Mouse (Mus musculus): ENCODE results near the gene Cul3. TPM values are rescaled to one million over a fixed set of nuclear protein-coding genes. Genes with fewer than 3 reads are reported as not detected.

Cul3 gene
- polyA plus RNA-seq, 1 experiment from 2014 or later, result 63.1 TPM

DNA sequence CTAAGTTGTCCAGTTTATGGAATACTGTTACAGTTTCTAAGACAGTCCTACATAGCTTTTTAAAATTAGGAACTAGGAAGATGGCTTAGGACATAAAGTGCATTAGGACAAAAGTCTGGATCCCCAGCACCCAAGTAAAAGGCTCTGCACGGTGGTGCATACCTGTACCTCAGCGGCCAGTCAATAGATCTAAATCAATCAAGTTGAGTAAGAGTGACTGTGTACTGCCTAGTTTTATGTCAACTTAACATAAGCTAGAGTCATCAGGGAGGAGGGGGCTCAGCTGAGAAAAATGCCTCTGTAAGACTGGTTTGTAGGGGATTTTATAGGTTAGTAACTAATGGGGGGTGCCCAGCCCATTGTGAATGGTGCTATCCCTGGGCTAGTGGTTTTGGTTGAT lies 9.3 kb downstream of the Cul3 start:
- ATAC-seq, result no peak
- Histone ChIP-seq H3K4me3 (ENCODE audit: low read depth, low read length) (no peak overlapping the region), H3K9ac (ENCODE audit: low read length) (no peak overlapping the region), H3K9me3 (replicated peaks; ENCODE audit: control insufficient read depth, low read length) (no peaks in the 10 kb centered on the region), H3K27me3 (replicated peaks; ENCODE audit: control insufficient read depth, insufficient read depth, low read length) (no peaks in the 10 kb centered on the region), H3K4me1 (ENCODE audit: control insufficient read depth, insufficient read depth, low read length) (peaks cover 9% of the 10 kb centered on the region; the same call in 1 of the 2 replicates), H3K4me2 (ENCODE audit: low read length) (no peak overlapping the region), H3K27ac (ENCODE audit: low read depth, low read length) (no peak overlapping the region), H3K36me3 (ENCODE audit: control insufficient read depth, insufficient read depth, low read length) (no peaks in the 10 kb centered on the region)
- no peak for DNase-seq (ENCODE audit: low spot score)
- 90% methylated on average over 2 of the region's 2 CpGs for WGBS

DNA sequence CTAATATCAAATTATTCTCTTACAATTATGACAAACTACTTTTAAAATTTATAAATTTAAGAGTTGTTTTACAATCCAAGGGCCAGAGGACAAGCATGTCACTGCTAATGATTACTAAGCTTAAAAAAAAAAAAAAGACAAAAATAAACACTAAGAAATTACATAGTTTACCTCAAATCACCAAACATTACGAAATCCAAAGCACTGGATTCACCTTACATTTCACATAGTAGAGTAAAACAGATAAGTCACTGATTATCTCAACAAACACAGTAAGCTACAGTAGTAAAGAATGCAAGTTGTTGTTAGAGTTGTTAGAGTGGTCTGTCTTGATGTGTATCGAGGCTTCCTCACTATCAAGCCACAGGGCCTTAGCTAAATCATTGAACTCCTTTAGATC lies 14.5 kb downstream of the Cul3 start:
- Histone ChIP-seq H3K27ac (ENCODE audit: low read depth, low read length) (no peak overlapping the region), H3K9ac (ENCODE audit: low read length) (no peak overlapping the region), H3K36me3 (ENCODE audit: control insufficient read depth, insufficient read depth, low read length) (no peaks in the 10 kb centered on the region), H3K4me1 (ENCODE audit: control insufficient read depth, insufficient read depth, low read length) (no peaks in the 10 kb centered on the region), H3K9me3 (replicated peaks; ENCODE audit: control insufficient read depth, low read length) (no peaks in the 10 kb centered on the region), H3K4me3 (ENCODE audit: low read depth, low read length) (no peak overlapping the region), H3K27me3 (replicated peaks; ENCODE audit: control insufficient read depth, insufficient read depth, low read length) (no peaks in the 10 kb centered on the region), H3K4me2 (ENCODE audit: low read length) (no peak overlapping the region)
- 94% methylated on average over 2 of the region's 2 CpGs for WGBS
- DNase-seq (ENCODE audit: low spot score) (no peak), ATAC-seq (no peak)

DNA sequence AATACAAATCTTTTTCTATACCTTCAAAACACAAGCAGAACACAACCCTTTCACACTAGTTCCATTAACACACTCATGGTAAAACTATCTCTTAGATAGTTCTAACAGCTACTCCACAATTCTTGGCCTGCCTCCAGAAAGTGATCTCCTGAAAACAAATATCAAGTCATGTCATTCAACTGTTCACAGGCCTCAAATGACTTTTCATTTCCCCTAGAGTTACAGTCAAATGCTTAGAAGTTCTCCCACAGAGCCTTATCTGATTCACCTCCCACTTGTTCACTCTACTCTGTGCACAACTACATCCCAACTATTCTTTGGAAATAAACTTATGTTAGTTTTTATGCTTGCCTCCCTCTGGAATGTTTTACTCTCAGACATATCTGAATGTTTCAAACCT lies 15.9 kb downstream of the Cul3 start:
- H3K4me2 ChIP-seq (ENCODE audit: low read length), result no peak overlapping the region
- H3K4me3 ChIP-seq (ENCODE audit: low read depth, low read length), result no peak overlapping the region
- ATAC-seq, result no peak
- no peak for DNase-seq (ENCODE audit: low spot score)
- no peaks in the 10 kb centered on the region for H3K4me1 ChIP-seq (ENCODE audit: control insufficient read depth, insufficient read depth, low read length)
- no peak overlapping the region for H3K27ac ChIP-seq (ENCODE audit: low read depth, low read length)
- H3K9me3 ChIP-seq (replicated peaks; ENCODE audit: control insufficient read depth, low read length), result no peaks in the 10 kb centered on the region
- no peaks in the 10 kb centered on the region for H3K36me3 ChIP-seq (ENCODE audit: control insufficient read depth, insufficient read depth, low read length)
- no peak overlapping the region for H3K9ac ChIP-seq (ENCODE audit: low read length)
- no peaks in the 10 kb centered on the region for H3K27me3 ChIP-seq (replicated peaks; ENCODE audit: control insufficient read depth, insufficient read depth, low read length)

DNA sequence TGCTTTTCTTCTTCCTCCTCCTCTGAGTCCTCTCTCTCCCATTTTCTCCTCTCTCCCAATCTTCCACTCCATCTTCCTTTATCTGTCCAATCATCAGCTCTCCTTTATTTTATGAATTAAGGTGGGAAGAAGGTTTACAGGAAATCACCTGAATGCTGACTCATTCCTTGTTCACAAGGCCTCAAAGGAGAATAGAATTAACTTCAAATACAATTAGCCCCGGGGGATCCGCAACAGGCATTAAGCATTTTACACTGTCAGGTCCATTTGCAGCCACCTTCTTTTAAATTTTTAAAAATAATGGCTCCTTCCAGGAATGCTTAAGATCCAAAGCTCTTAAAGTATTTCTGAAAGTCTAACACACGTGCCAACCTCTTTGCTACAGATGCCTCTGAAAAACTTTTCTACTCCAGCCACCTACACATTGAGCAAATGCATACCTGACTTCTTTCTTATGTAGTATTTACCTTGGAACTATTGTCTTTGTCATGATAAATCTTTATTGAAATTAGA lies 24.7 kb downstream of the Cul3 start:
- no peaks in the 10 kb centered on the region for H3K9me3 ChIP-seq (replicated peaks; ENCODE audit: control insufficient read depth, low read length)
- no peak overlapping the region for H3K9ac ChIP-seq (ENCODE audit: low read length)
- H3K4me1 ChIP-seq (ENCODE audit: control insufficient read depth, insufficient read depth, low read length), result no peaks in the 10 kb centered on the region
- WGBS, result 82% methylated on average over 3 of the region's 3 CpGs
- H3K27ac ChIP-seq (ENCODE audit: low read depth, low read length), result no peak overlapping the region
- no peak overlapping the region for H3K4me2 ChIP-seq (ENCODE audit: low read length)
- H3K27me3 ChIP-seq (replicated peaks; ENCODE audit: control insufficient read depth, insufficient read depth, low read length), result no peaks in the 10 kb centered on the region
- ATAC-seq (no peak), DNase-seq (ENCODE audit: low spot score) (no peak)
- H3K36me3 ChIP-seq (ENCODE audit: control insufficient read depth, insufficient read depth, low read length), result no peaks in the 10 kb centered on the region
- no peak overlapping the region for H3K4me3 ChIP-seq (ENCODE audit: low read depth, low read length)

DNA sequence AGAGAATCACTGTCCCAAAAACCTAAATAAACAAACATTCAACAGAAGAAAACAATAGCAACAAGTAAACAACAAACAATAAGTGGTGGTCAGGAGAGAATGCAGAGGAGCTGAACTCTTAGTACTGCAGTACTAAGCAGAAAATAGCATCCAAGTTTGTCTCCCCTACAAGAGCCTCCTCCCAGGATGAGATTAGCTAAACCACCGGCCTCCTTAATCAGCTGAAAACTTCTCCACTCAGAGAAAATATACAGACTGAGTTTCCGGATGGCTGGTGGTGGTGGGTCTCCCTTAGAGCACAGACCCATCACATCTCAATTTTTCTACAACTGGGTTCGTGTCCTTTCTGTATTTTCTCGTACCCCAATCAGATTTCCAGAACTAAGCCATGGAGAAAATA lies 47.0 kb downstream of the Cul3 start:
- DNase-seq (ENCODE audit: low spot score) (no peak), ATAC-seq (no peak)
- H3K4me1 ChIP-seq (ENCODE audit: control insufficient read depth, insufficient read depth, low read length), result no peaks in the 10 kb centered on the region
- H3K36me3 ChIP-seq (ENCODE audit: control insufficient read depth, insufficient read depth, low read length), result no peaks in the 10 kb centered on the region
- H3K9me3 ChIP-seq (replicated peaks; ENCODE audit: control insufficient read depth, low read length), result no peaks in the 10 kb centered on the region
- H3K4me3 ChIP-seq (ENCODE audit: low read depth, low read length), result no peak overlapping the region
- no peak overlapping the region for H3K4me2 ChIP-seq (ENCODE audit: low read length)
- WGBS, result 75% methylated on average over 4 of the region's 4 CpGs
- H3K9ac ChIP-seq (ENCODE audit: low read length), result no peak overlapping the region
- H3K27me3 ChIP-seq (replicated peaks; ENCODE audit: control insufficient read depth, insufficient read depth, low read length), result no peaks in the 10 kb centered on the region
- H3K27ac ChIP-seq (ENCODE audit: low read depth, low read length), result no peak overlapping the region

DNA sequence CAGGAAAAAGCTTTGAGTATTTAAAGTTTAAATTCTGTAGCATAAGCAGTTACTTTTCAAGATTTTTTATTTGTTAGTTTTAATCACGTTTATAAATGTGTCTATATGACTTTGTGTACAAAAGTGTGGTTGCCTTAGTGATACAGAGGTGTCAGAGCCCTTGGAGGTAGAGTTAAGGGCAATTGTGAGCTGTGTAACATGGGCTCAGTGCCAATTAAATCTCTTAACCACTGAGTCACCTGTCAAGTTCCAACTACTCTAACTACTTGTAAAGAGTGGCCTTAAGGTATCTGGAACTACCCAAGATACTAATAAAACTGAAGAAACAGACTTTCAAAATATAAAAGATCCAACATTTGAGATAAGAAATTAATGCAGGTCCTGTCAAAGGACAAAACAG lies 61.5 kb downstream of the Cul3 start:
- 94% methylated on average over 1 of the region's 1 CpGs for WGBS
- H3K9me3 ChIP-seq (replicated peaks; ENCODE audit: control insufficient read depth, low read length), result no peaks in the 10 kb centered on the region
- no peak overlapping the region for H3K9ac ChIP-seq (ENCODE audit: low read length)
- no peak overlapping the region for H3K4me2 ChIP-seq (ENCODE audit: low read length)
- peaks cover 46% of the 10 kb centered on the region for H3K36me3 ChIP-seq (ENCODE audit: control insufficient read depth, insufficient read depth, low read length)
- no peak overlapping the region for H3K4me3 ChIP-seq (ENCODE audit: low read depth, low read length)
- DNase-seq (ENCODE audit: low spot score) (no peak), ATAC-seq (no peak)
- H3K27ac ChIP-seq (ENCODE audit: low read depth, low read length), result no peak overlapping the region
- no peaks in the 10 kb centered on the region for H3K27me3 ChIP-seq (replicated peaks; ENCODE audit: control insufficient read depth, insufficient read depth, low read length)
- H3K4me1 ChIP-seq (ENCODE audit: control insufficient read depth, insufficient read depth, low read length), result no peaks in the 10 kb centered on the region

DNA sequence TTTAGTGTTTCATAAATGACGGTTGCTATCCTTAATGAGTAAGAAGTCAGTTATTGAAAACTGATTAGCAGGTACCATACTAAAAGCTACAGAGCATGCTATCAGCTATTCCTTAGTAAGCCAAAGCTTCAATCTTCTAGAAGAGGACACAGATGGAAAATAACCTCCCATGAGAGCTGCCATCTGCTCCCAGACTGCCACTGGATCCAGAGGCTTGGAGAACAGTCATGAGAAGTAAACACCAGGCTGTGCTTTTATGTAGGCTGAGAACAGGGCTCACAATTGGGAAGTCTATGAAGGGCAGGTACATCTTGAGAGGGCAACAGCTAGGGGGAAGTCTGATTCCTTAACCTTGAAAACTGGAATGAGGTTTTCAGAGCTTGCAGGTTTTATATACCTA lies 79.8 kb downstream of the Cul3 start:
- Histone ChIP-seq H3K4me3 (ENCODE audit: low read depth, low read length) (no peak overlapping the region), H3K9me3 (replicated peaks; ENCODE audit: control insufficient read depth, low read length) (no peaks in the 10 kb centered on the region), H3K36me3 (ENCODE audit: control insufficient read depth, insufficient read depth, low read length) (peaks cover 6% of the 10 kb centered on the region; the same call in 1 of the 2 replicates), H3K27me3 (replicated peaks; ENCODE audit: control insufficient read depth, insufficient read depth, low read length) (no peaks in the 10 kb centered on the region), H3K27ac (ENCODE audit: low read depth, low read length) (no peak overlapping the region), H3K4me1 (ENCODE audit: control insufficient read depth, insufficient read depth, low read length) (no peaks in the 10 kb centered on the region), H3K9ac (ENCODE audit: low read length) (no peak overlapping the region), H3K4me2 (ENCODE audit: low read length) (no peak overlapping the region)
- DNase-seq (ENCODE audit: low spot score), result no peak
- no peak for ATAC-seq
- 62% methylated on average over 1 of the region's 1 CpGs for WGBS

DNA sequence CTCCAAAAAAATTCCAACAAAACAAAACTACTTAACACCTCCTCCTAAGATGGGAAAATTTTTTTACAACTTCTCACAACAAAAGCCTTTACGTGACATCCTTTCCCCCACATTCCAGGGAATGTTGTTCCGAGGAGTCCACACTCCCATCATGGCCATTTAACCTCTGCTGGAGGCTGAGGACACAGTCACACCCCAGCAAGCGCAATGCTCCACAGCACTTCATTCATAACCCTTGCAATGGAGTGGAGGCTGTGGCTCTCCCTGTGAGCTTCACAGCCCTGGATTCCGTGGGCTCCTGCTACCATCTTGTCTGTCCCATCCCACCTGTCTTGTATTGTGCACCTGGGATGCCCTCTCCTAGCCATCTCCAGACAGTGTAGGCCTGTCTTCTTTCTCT lies 81.6 kb downstream of the Cul3 start:
- no peak overlapping the region for H3K4me2 ChIP-seq (ENCODE audit: low read length)
- no peak overlapping the region for H3K27ac ChIP-seq (ENCODE audit: low read depth, low read length)
- ATAC-seq (no peak), DNase-seq (ENCODE audit: low spot score) (no peak)
- no peaks in the 10 kb centered on the region for H3K4me1 ChIP-seq (ENCODE audit: control insufficient read depth, insufficient read depth, low read length)
- 0 out of 2 replicates have a peak, but pooled peaks cover 1% of the 10 kb centered on the region for H3K36me3 ChIP-seq (ENCODE audit: control insufficient read depth, insufficient read depth, low read length)
- 81% methylated on average over 4 of the region's 4 CpGs for whole genome bisulfite sequencing
- H3K9me3 ChIP-seq (replicated peaks; ENCODE audit: control insufficient read depth, low read length), result no peaks in the 10 kb centered on the region
- no peak overlapping the region for H3K4me3 ChIP-seq (ENCODE audit: low read depth, low read length)
- H3K27me3 ChIP-seq (replicated peaks; ENCODE audit: control insufficient read depth, insufficient read depth, low read length), result no peaks in the 10 kb centered on the region
- no peak overlapping the region for H3K9ac ChIP-seq (ENCODE audit: low read length)

DNA sequence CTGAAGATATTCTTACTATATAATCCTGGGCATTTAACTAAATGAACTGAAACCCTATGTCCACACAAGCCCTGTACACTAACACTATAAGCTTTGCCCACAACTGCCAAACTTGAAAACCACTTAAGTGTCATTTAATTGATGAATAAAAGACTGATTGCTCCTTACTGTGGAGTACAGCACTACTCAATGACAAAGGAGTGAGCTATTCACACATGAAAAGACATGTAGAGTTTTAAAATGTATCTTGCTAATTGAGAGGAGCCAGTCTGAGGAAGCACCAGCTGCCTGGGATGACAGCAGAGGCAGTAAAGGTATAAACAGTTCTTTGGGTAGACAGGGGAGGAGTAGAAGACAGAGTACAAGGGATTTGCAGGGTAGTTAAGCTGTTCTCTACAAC lies 87.0 kb downstream of the Cul3 start:
- DNase-seq (ENCODE audit: low spot score), result no peak

More for the DNA sequence above, 87.0 kb downstream of the Cul3 start:
- Histone ChIP-seq H3K9ac (ENCODE audit: low read length) (no peak overlapping the region), H3K27me3 (replicated peaks; ENCODE audit: control insufficient read depth, insufficient read depth, low read length) (no peaks in the 10 kb centered on the region), H3K27ac (ENCODE audit: low read depth, low read length) (no peak overlapping the region), H3K4me3 (ENCODE audit: low read depth, low read length) (no peak overlapping the region), H3K36me3 (ENCODE audit: control insufficient read depth, insufficient read depth, low read length) (no peaks in the 10 kb centered on the region), H3K4me2 (ENCODE audit: low read length) (no peak overlapping the region), H3K4me1 (ENCODE audit: control insufficient read depth, insufficient read depth, low read length) (no peaks in the 10 kb centered on the region), H3K9me3 (replicated peaks; ENCODE audit: control insufficient read depth, low read length) (no peaks in the 10 kb centered on the region)
- ATAC-seq, result no peak
